Mouse (Mus musculus) macrophage (primary cell): ENCODE data around the gene Cckar. TPM values are rescaled to one million over a fixed set of nuclear protein-coding genes. Genes with fewer than 3 reads are reported as not detected.
"Not testable (repeated sequence)": the region's sequence is repeated elsewhere in the genome, so short reads cannot be mapped to it uniquely, and the experiment has no call there.

ENCODE experiments used
- H3K27ac ChIP-seq: fragments of 350-480 bp; formaldehyde crosslinking; 2 replicates; pipeline ENCODE4 v1.9.0; 2021
- H3K36me3 ChIP-seq: fragments of 350-480 bp; formaldehyde crosslinking; 2 replicates; pipeline ENCODE4 v1.9.0; 2021; ENCODE audit errors: inconsistent target
- H3K4me3 ChIP-seq: fragments of 350-480 bp; formaldehyde crosslinking; 2 replicates; pipeline ENCODE4 v1.9.0; 2021; ENCODE audit errors: inconsistent target
- H3K79me2 ChIP-seq: fragments of 350-480 bp; formaldehyde crosslinking; 2 replicates; pipeline ENCODE4 v1.9.0; 2021; ENCODE audit errors: inconsistent target
- WGBS: methylation state at CpG from one replicate; pipeline ENCODE4 v1.1.7; 2026; ENCODE audit warnings: inconsistent platforms; ENCODE audit not compliant: missing documents; 5-methylcytosine and 5-hydroxymethylcytosine counted together
- polyA plus RNA-seq: library from polyadenylated mRNA; stranded (reverse); fragments of 250-400 nt; gene quantifications from 3 replicates; pipeline ENCODE4 v1.2.4, GENCODE M21; 2018; ENCODE audit warnings: inconsistent platforms

Gene Cckar
- polyA plus RNA-seq, 1 experiment from 2014 or later, result not detected

- WGBS, result 100% methylated on average over 2 of the region's 2 CpGs
- no peak overlapping the region for H3K4me3 ChIP-seq
- H3K79me2 ChIP-seq, result no peaks in the 10 kb centered on the region
- no peaks in the 10 kb centered on the region for H3K36me3 ChIP-seq
- no peak overlapping the region for H3K27ac ChIP-seq
These were observed 21.1 kb downstream of the Cckar start for GRCm38 (mm10) chr5:53686379-53686778.

GRCm38 (mm10) chr5:53685623-53686022 is 21.9 kb downstream of the Cckar start:
- Histone ChIP-seq H3K36me3 (no peaks in the 10 kb centered on the region), H3K4me3 (no peak overlapping the region), H3K79me2 (no peaks in the 10 kb centered on the region), H3K27ac (no peak overlapping the region)
- 58% methylated on average over 4 of the region's 4 CpGs for WGBS

GRCm38 (mm10) chr5:53684417-53684816 is 23.1 kb downstream of the Cckar start:
- no peaks in the 10 kb centered on the region for H3K36me3 ChIP-seq
- H3K4me3 ChIP-seq, result no peak overlapping the region
- no peaks in the 10 kb centered on the region for H3K79me2 ChIP-seq
- 90% methylated on average over 1 of the region's 1 CpGs for whole genome bisulfite sequencing
- H3K27ac ChIP-seq, result no peak overlapping the region

GRCm38 (mm10) chr5:53683916-53684315 is 23.6 kb downstream of the Cckar start:
- Histone ChIP-seq H3K36me3 (no peaks in the 10 kb centered on the region), H3K79me2 (no peaks in the 10 kb centered on the region), H3K27ac (no peak overlapping the region), H3K4me3 (no peak overlapping the region)
- WGBS, result 88% methylated on average over 3 of the region's 3 CpGs

- no peak overlapping the region for H3K4me3 ChIP-seq
- H3K27ac ChIP-seq, result no peak overlapping the region
- 68% methylated on average over 6 of the region's 6 CpGs for WGBS
These were observed 27.9 kb downstream of the Cckar start for GRCm38 (mm10) chr5:53679651-53680050.

GRCm38 (mm10) chr5:53678036-53678767 is 29.3 kb downstream of the Cckar start:
- no peak overlapping the region for H3K27ac ChIP-seq
- no peak overlapping the region for H3K4me3 ChIP-seq
- no peaks in the 10 kb centered on the region for H3K79me2 ChIP-seq
- no peaks in the 10 kb centered on the region for H3K36me3 ChIP-seq
- 61% methylated on average over 13 of the region's 13 CpGs for WGBS

More at GRCm38 (mm10) chr5:53679651-53680050, 27.9 kb downstream of the Cckar start:
- Histone ChIP-seq H3K79me2 (no peaks in the 10 kb centered on the region), H3K36me3 (no peaks in the 10 kb centered on the region)

GRCm38 (mm10) chr5:53676671-53677070 is 30.8 kb downstream of the Cckar start:
- no peaks in the 10 kb centered on the region for H3K36me3 ChIP-seq
- H3K79me2 ChIP-seq, result no peaks in the 10 kb centered on the region
- H3K4me3 ChIP-seq, result no peak overlapping the region
- WGBS, result 87% methylated on average over 8 of the region's 8 CpGs
- no peak overlapping the region for H3K27ac ChIP-seq

GRCm38 (mm10) chr5:53673493-53674150 is 33.9 kb downstream of the Cckar start:
- not testable (repeated sequence) for H3K4me3 ChIP-seq, H3K79me2 ChIP-seq, H3K36me3 ChIP-seq, H3K27ac ChIP-seq
- 79% methylated on average over 5 of the region's 6 CpGs for WGBS

- Histone ChIP-seq H3K79me2 (no peaks in the 10 kb centered on the region), H3K4me3 (no peak overlapping the region), H3K27ac (no peak overlapping the region), H3K36me3 (no peaks in the 10 kb centered on the region)
- 46% methylated on average over 5 of the region's 5 CpGs for WGBS
These were observed 35.2 kb downstream of the Cckar start for GRCm38 (mm10) chr5:53672352-53672751.

- H3K79me2 ChIP-seq, result no peaks in the 10 kb centered on the region
- H3K4me3 ChIP-seq, result no peak overlapping the region
- H3K27ac ChIP-seq, result no peak overlapping the region
- H3K36me3 ChIP-seq, result no peaks in the 10 kb centered on the region
- WGBS, result 87% methylated on average over 4 of the region's 4 CpGs
These were observed 36.0 kb downstream of the Cckar start for GRCm38 (mm10) chr5:53671507-53671906.

- Histone ChIP-seq H3K79me2 (no peaks in the 10 kb centered on the region), H3K4me3 (no peak overlapping the region), H3K27ac (no peak overlapping the region), H3K36me3 (no peaks in the 10 kb centered on the region)
- WGBS, result 87% methylated on average over 10 of the region's 10 CpGs
These were observed 37.1 kb downstream of the Cckar start for GRCm38 (mm10) chr5:53670321-53670938.

GRCm38 (mm10) chr5:53668021-53668420 is 39.5 kb downstream of the Cckar start:
- Histone ChIP-seq H3K4me3 (no peak overlapping the region), H3K79me2 (no peaks in the 10 kb centered on the region), H3K27ac (no peak overlapping the region), H3K36me3 (no peaks in the 10 kb centered on the region)
- WGBS, result 82% methylated on average over 5 of the region's 5 CpGs

- no peaks in the 10 kb centered on the region for H3K79me2 ChIP-seq
- no peaks in the 10 kb centered on the region for H3K36me3 ChIP-seq
- H3K4me3 ChIP-seq, result no peak overlapping the region
- H3K27ac ChIP-seq, result no peak overlapping the region
These were observed 43.8 kb downstream of the Cckar start for GRCm38 (mm10) chr5:53663665-53664064.

- H3K4me3 ChIP-seq, result no peak overlapping the region
- no peak overlapping the region; the same call in 1 of the 2 replicates for H3K27ac ChIP-seq
- 0 out of 2 replicates have a peak, but pooled peaks cover 8% of the 10 kb centered on the region for H3K36me3 ChIP-seq
- no peaks in the 10 kb centered on the region for H3K79me2 ChIP-seq
- WGBS, result 33% methylated on average over 1 of the region's 1 CpGs
These were observed 45.1 kb downstream of the Cckar start for GRCm38 (mm10) chr5:53662413-53662812.

- Histone ChIP-seq H3K4me3 (no peak overlapping the region), H3K36me3 (0 out of 2 replicates have a peak, but pooled peaks cover 14% of the 10 kb centered on the region), H3K27ac (no peak overlapping the region; the same call in 1 of the 2 replicates), H3K79me2 (no peaks in the 10 kb centered on the region)
- 23% methylated on average over 2 of the region's 2 CpGs for WGBS
These were observed 46.0 kb downstream of the Cckar start for GRCm38 (mm10) chr5:53661508-53661907.
